Mouse (Mus musculus): Measurements from ENCODE around the gene 4930474N05Rik. TPM values are rescaled to one million over a fixed set of nuclear protein-coding genes. Genes with fewer than 3 reads are reported as not detected.

Gene 4930474N05Rik
- not detected for total RNA-seq (2021)
- long read RNA-seq, experiment 1, result 0 reads
- long read RNA-seq, experiment 2, result 0 reads

- no peak for DNase-seq (ENCODE audit: low spot score in 2 of 2)
These were observed at the start of gene 4930474N05Rik for GRCm38 (mm10) chr14:36094617-36095016. Gene 4930474N05Rik, plus strand, starts transcription at chr14:36094917.

GRCm38 (mm10) chr14:36048746-36049391 lies 45.8 kb upstream of the 4930474N05Rik start:
- DNase-seq (ENCODE audit: low spot score in 2 of 2), result no peak

GRCm38 (mm10) chr14:36053281-36053680 lies 41.4 kb upstream of the 4930474N05Rik start:
- DNase-seq (ENCODE audit: low spot score in 2 of 2), result no peak

DNA sequence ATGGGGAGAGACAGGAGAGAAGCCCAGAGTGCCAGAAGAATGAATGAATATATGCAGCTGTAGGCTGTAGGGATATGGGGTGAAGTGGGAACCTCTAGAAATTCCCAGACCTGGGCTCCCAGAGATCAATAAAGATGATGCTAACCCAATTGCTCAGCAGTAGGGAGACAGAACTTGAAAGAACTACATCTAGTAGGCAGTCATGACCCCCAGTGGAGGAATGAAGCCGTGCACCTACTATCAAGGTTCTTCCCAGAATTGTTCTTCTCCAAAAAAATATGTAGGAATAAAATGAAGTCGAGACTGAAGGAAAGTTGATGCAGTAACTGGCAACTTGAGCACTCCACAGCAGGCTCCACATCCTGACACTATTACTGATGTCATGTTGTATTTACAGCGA lies 3.8 kb downstream of the 4930474N05Rik start:
- no peak for DNase-seq (ENCODE audit: low spot score in 2 of 2)

- no peak for DNase-seq (ENCODE audit: low spot score in 2 of 2)
These were observed 4.9 kb downstream of the 4930474N05Rik start for GRCm38 (mm10) chr14:36099647-36100046.

DNA sequence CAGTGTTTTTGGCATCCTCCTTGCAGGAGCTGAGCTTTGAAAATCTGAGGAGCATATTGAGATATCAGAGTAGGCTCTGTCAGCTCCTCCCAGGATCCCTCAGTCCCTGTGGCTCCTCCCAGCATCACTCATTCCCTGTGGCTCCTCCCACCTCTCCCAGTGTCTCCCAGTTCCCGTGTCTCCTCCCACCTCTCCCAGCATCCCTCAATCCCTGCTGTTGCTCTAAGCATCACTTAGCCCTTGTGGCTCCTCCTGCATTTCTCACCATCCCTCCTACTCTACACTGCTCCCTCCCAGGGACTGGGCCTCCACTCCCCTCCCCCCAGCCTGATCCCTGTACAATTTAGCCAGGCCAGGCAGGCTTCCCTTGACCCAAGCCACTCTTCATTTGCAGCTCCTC lies 6.0 kb downstream of the 4930474N05Rik start:
- DNase-seq (ENCODE audit: low spot score in 2 of 2), result no peak

DNA sequence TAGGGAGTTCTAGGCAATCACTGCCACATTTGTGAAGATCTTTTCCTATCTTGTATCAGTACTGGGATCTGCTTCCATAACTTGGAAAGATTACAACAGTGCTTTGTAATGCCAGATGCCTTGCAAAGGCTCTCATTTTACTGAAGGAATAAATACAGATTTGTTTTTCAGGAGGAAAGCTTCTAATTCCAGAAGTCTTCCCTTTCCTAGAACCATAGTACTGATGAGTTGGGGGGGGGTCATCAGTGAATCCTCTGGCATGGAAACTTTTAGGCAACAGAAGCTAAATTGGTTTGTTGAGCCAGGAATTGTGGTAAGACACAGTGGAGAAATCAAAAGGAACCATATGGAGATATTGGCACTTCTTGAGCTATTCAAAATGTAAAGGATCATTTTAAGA lies 19.8 kb downstream of the 4930474N05Rik start:
- DNase-seq (ENCODE audit: low spot score in 2 of 2), result no peak

DNA sequence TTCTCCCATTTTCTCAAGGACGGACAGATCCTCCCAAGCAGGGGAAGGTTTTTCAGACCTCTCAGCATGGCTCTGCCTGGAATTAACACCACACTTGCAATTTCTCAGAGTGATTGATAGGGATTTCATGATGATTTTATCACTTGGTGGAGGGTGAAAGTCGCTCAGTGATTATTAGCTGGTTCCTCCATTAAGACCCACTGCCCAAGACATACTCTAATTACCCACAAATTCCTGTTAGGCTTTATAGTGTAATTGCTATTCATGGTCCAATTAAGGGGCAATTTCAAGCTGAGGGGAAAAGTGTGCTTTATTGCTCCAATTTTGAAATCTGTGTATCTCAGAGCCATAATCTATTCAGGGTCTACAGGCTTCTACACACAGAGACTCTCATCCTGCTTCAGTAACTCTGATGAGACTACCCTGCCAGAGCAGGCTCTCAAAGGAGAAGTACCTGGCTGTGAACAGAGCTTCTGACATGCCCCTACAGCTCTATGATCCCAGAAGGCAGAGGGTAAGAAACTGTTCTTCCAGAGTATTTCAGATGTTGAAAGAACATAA lies 29.1 kb downstream of the 4930474N05Rik start:
- DNase-seq (ENCODE audit: low spot score in 2 of 2), result no peak

DNA sequence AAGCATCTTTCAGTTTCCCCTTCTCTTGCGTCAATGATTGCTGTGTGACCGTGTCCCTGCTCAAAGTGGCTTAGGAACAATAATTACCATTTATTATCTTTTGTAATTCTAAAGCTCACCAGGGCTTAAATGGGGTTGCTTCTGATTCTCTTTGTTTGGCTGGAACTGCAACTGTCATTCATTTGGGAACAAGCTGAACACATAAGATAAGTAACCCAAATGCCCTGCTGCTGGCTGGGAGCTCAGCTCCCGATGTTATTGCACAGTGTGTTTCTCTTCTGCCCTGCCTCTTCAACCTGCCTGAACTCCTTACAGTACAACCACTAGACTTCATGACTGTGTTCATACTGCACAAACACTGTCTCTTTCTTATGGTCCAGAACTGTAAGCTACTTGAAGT lies 41.0 kb downstream of the 4930474N05Rik start:
- no peak for DNase-seq (ENCODE audit: low spot score in 2 of 2)

- DNase-seq (ENCODE audit: low spot score in 2 of 2), result no peak
These were observed 43.0 kb downstream of the 4930474N05Rik start for GRCm38 (mm10) chr14:36137696-36138095.

DNA sequence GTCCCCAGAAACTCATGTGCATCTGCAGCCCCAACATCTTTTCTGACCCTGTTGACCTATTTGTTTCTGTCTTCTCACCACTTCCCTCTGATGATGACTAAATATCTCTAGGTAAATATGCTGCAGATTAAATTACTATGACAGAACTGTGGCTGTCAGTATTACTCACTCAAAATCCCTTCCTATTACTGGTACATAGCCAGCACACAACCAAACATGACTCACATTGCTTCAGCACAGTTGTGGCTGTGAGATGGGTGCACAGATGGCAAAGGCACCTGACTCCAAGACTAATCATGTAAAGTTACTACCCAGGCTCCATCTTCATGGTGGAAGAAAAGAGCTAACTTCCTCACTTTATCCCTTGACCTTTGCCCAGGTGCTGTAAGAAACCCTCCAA lies 50.5 kb downstream of the 4930474N05Rik start:
- DNase-seq (ENCODE audit: low spot score in 2 of 2), result no peak
